Mouse (Mus musculus) forebrain, embryonic 16.5 days (tissue): ENCODE results near the gene Plcb1. TPM values are rescaled to one million over a fixed set of nuclear protein-coding genes. Genes with fewer than 3 reads are reported as not detected.

ENCODE experiments used
- ATAC-seq: fragments of 200-750 bp; cut with Nextera tagmentation; 2 replicates; pipeline ENCODE4 v1.8.0; 2017; ENCODE audit warnings: mild to moderate bottlenecking, moderate library complexity
- H3K27ac ChIP-seq: fragments of 300-500 bp; sonication (generic); 2 replicates; pipeline ENCODE4 v1.5.1; 2014; ENCODE audit warnings: low read length, control low read depth
- H3K27me3 ChIP-seq: fragments of 300-500 bp; sonication (generic); replicated peaks from 2 replicates; pipeline ENCODE4 v1.6.1; 2014; ENCODE audit warnings: low read length; ENCODE audit not compliant: control insufficient read depth, insufficient read depth
- H3K36me3 ChIP-seq: fragments of 300-500 bp; sonication (generic); 2 replicates; pipeline ENCODE4 v1.6.1; 2014; ENCODE audit not compliant: control insufficient read depth, insufficient read depth
- H3K4me1 ChIP-seq: fragments of 300-500 bp; sonication (generic); replicated peaks from 2 replicates; pipeline ENCODE4 v1.6.1; 2014; ENCODE audit warnings: low read length; ENCODE audit not compliant: control insufficient read depth, insufficient read depth
- H3K4me2 ChIP-seq: fragments of 300-500 bp; sonication (generic); 2 replicates; pipeline ENCODE4 v1.6.1; 2014; ENCODE audit warnings: mild to moderate bottlenecking, low read length, control low read depth
- H3K4me3 ChIP-seq: fragments of 300-500 bp; sonication (generic); replicated peaks from 2 replicates; pipeline ENCODE4 v1.5.1; 2014; ENCODE audit warnings: mild to moderate bottlenecking, low read length, control low read depth
- H3K9ac ChIP-seq: fragments of 300-500 bp; sonication (generic); replicated peaks from 2 replicates; pipeline ENCODE4 v1.6.1; 2014; ENCODE audit warnings: low read depth, low read length, control low read depth
- H3K9me3 ChIP-seq: fragments of 300-500 bp; sonication (generic); 2 replicates; pipeline ENCODE4 v1.6.1; 2016; ENCODE audit warnings: low read length; ENCODE audit not compliant: control insufficient read depth
- WGBS: fragments of 180-500 bp; shearing (Covaris S2); extraction: QIAGEN DNeasy Blood & Tissue Kit; methylation state at CpG from one replicate; pipeline ENCODE4 v1.1.7; 2014; 5-methylcytosine and 5-hydroxymethylcytosine counted together
- polyA plus RNA-seq: library from polyadenylated mRNA; unstranded; fragments of >200 nt; fragmentation: Nextera tagmentation; extraction: Ambion mirVana; gene quantifications from 2 replicates; pipeline ENCODE4 v1.2.1, GENCODE M21; 2015

The Plcb1 gene
- polyA plus RNA-seq, 1 experiment from 2014 or later: 49.4 TPM

- 34% methylated on average over 4 of the region's 4 CpGs for WGBS
- Histone ChIP-seq H3K9me3 (no peaks in the 10 kb centered on the region), H3K36me3 (no peaks in the 10 kb centered on the region), H3K9ac (no peak overlapping the region), H3K27me3 (no peaks in the 10 kb centered on the region), H3K4me3 (no peak overlapping the region), H3K4me2 (no peak overlapping the region), H3K4me1 (peaks cover 4% of the 10 kb centered on the region), H3K27ac (no peak overlapping the region)
- ATAC-seq: no peak
Measured at GRCm38 (mm10) chr2:135101292-135101691, 315.4 kb downstream of the Plcb1 start.

GRCm38 (mm10) chr2:135101943-135102342, 316.1 kb downstream of the Plcb1 start:
- Histone ChIP-seq H3K36me3 (no peaks in the 10 kb centered on the region), H3K27me3 (no peaks in the 10 kb centered on the region), H3K4me3 (no peak overlapping the region), H3K9ac (no peak overlapping the region), H3K4me2 (no peak overlapping the region), H3K27ac (no peak overlapping the region), H3K4me1 (peaks cover 4% of the 10 kb centered on the region), H3K9me3 (no peaks in the 10 kb centered on the region)
- WGBS: 0% methylated on average over 1 of the region's 1 CpGs
- peak; percentile 75 for ATAC-seq

GRCm38 (mm10) chr2:135106649-135107048, 320.8 kb downstream of the Plcb1 start:
- no peak overlapping the region for H3K4me3 ChIP-seq
- H3K4me2 ChIP-seq: no peak overlapping the region
- no peaks in the 10 kb centered on the region for H3K36me3 ChIP-seq
- ATAC-seq: no peak
- no peak overlapping the region for H3K9ac ChIP-seq
- no peak overlapping the region for H3K27ac ChIP-seq
- no peaks in the 10 kb centered on the region for H3K9me3 ChIP-seq
- H3K4me1 ChIP-seq: peaks cover 11% of the 10 kb centered on the region
- no peaks in the 10 kb centered on the region for H3K27me3 ChIP-seq
- 74% methylated on average over 4 of the region's 4 CpGs for WGBS

GRCm38 (mm10) chr2:135108607-135109006, 322.7 kb downstream of the Plcb1 start:
- no peak overlapping the region; the same call in 1 of the 2 replicates for H3K27ac ChIP-seq
- no peak overlapping the region for H3K4me3 ChIP-seq
- H3K4me2 ChIP-seq: no peak overlapping the region
- H3K27me3 ChIP-seq: no peaks in the 10 kb centered on the region
- no peak overlapping the region for H3K9ac ChIP-seq
- no peaks in the 10 kb centered on the region for H3K36me3 ChIP-seq
- no peaks in the 10 kb centered on the region for H3K9me3 ChIP-seq
- peaks cover 13% of the 10 kb centered on the region for H3K4me1 ChIP-seq
- peak; percentile 49; the same call in 1 of the 2 replicates for ATAC-seq
- WGBS: 18% methylated on average over 2 of the region's 2 CpGs

GRCm38 (mm10) chr2:135114501-135115128, 328.7 kb downstream of the Plcb1 start:
- no peak overlapping the region for H3K9ac ChIP-seq
- no peaks in the 10 kb centered on the region for H3K9me3 ChIP-seq
- H3K27ac ChIP-seq: no peak overlapping the region
- H3K4me1 ChIP-seq: peaks cover 6% of the 10 kb centered on the region
- H3K4me3 ChIP-seq: no peak overlapping the region
- WGBS: 47% methylated on average over 3 of the region's 3 CpGs
- no peaks in the 10 kb centered on the region for H3K27me3 ChIP-seq
- no peaks in the 10 kb centered on the region for H3K36me3 ChIP-seq
- H3K4me2 ChIP-seq: no peak overlapping the region
- 0 out of 2 replicates have a peak, but pooled peaks have one; percentile 19 for ATAC-seq

GRCm38 (mm10) chr2:135123057-135123456, 337.2 kb downstream of the Plcb1 start:
- Histone ChIP-seq H3K9me3 (no peaks in the 10 kb centered on the region), H3K4me1 (no peaks in the 10 kb centered on the region), H3K27me3 (no peaks in the 10 kb centered on the region), H3K4me2 (no peak overlapping the region), H3K27ac (no peak overlapping the region), H3K4me3 (no peak overlapping the region), H3K9ac (no peak overlapping the region), H3K36me3 (no peaks in the 10 kb centered on the region)
- WGBS: 63% methylated on average over 4 of the region's 4 CpGs
- ATAC-seq: no peak

- peak; percentile 47 for ATAC-seq
- no peak overlapping the region for H3K4me2 ChIP-seq
- H3K36me3 ChIP-seq: no peaks in the 10 kb centered on the region
- H3K27ac ChIP-seq: no peak overlapping the region
- no peaks in the 10 kb centered on the region for H3K4me1 ChIP-seq
- H3K4me3 ChIP-seq: no peak overlapping the region
- 88% methylated on average over 4 of the region's 4 CpGs for WGBS
- no peak overlapping the region for H3K9ac ChIP-seq
- no peaks in the 10 kb centered on the region for H3K9me3 ChIP-seq
- H3K27me3 ChIP-seq: no peaks in the 10 kb centered on the region
Measured at GRCm38 (mm10) chr2:135123695-135124343, 338.0 kb downstream of the Plcb1 start.

GRCm38 (mm10) chr2:135140576-135140975, 354.7 kb downstream of the Plcb1 start:
- Histone ChIP-seq H3K27me3 (no peaks in the 10 kb centered on the region), H3K9ac (no peak overlapping the region), H3K4me2 (no peak overlapping the region), H3K9me3 (no peaks in the 10 kb centered on the region), H3K27ac (no peak overlapping the region), H3K4me3 (no peak overlapping the region), H3K4me1 (no peaks in the 10 kb centered on the region), H3K36me3 (no peaks in the 10 kb centered on the region)
- WGBS: 6% methylated on average over 8 of the region's 8 CpGs
- ATAC-seq: no peak

GRCm38 (mm10) chr2:135152289-135152688, 366.4 kb downstream of the Plcb1 start:
- H3K4me2 ChIP-seq: no peak overlapping the region
- 91% methylated on average over 7 of the region's 7 CpGs for WGBS
- H3K9ac ChIP-seq: no peak overlapping the region
- H3K4me3 ChIP-seq: no peak overlapping the region
- H3K27me3 ChIP-seq: no peaks in the 10 kb centered on the region
- ATAC-seq: no peak
- peaks cover 4% of the 10 kb centered on the region; the same call in 1 of the 2 replicates for H3K4me1 ChIP-seq
- no peaks in the 10 kb centered on the region for H3K9me3 ChIP-seq
- no peak overlapping the region for H3K27ac ChIP-seq
- no peaks in the 10 kb centered on the region for H3K36me3 ChIP-seq
